Mouse (Mus musculus) erythroblast, embryonic 14.5 days (primary cell): ENCODE results near the gene Sult5a1. TPM values are rescaled to one million over a fixed set of nuclear protein-coding genes. Genes with fewer than 3 reads are reported as not detected.
A peak's percentile ranks its signal among the peaks of the same experiment; 100 is the strongest.
"Not testable (repeated sequence)": the region's sequence is repeated elsewhere in the genome, so short reads cannot be mapped to it uniquely, and the experiment has no call there.

ENCODE experiments used
- H3K27me3 ChIP-seq: 2 replicates; pipeline ENCODE4 v1.6.1; 2012; ENCODE audit warnings: inconsistent platforms; ENCODE audit not compliant: control insufficient read depth
- H3K36me3 ChIP-seq: 2 replicates; pipeline ENCODE4 v1.6.1; 2012; ENCODE audit warnings: mild to moderate bottlenecking, inconsistent platforms; ENCODE audit not compliant: control insufficient read depth
- H3K4me1 ChIP-seq: 2 replicates; pipeline ENCODE4 v1.6.1; 2012; ENCODE audit warnings: inconsistent platforms; ENCODE audit not compliant: control insufficient read depth
- H3K4me3 ChIP-seq: replicated peaks from 2 replicates; pipeline ENCODE3; 2012; ENCODE audit warnings: moderate library complexity, mild to moderate bottlenecking, inconsistent platforms
- H3K9me3 ChIP-seq: 2 replicates; pipeline ENCODE4 v1.6.1; 2012; ENCODE audit warnings: low read length, inconsistent platforms, mixed read lengths; ENCODE audit not compliant: control insufficient read depth
- GATA1 ChIP-seq: IDR thresholded peaks from 2 replicates; pipeline ENCODE4 v1.6.1; 2012; ENCODE audit warnings: low read length, inconsistent platforms, mixed read lengths
- TAL1 ChIP-seq: IDR thresholded peaks from 3 replicates; pipeline ENCODE4 v1.6.1; 2012; ENCODE audit warnings: low read length, inconsistent platforms, mixed read lengths
- polyA plus RNA-seq: library from polyadenylated mRNA; stranded (reverse); fragments of >175 nt; gene quantifications from 2 replicates; pipeline ENCODE4 v1.2.3, GENCODE M21; 2012

Gene Sult5a1
- 0.04 and 0.08 TPM in 2 replicates for polyA plus RNA-seq

DNA sequence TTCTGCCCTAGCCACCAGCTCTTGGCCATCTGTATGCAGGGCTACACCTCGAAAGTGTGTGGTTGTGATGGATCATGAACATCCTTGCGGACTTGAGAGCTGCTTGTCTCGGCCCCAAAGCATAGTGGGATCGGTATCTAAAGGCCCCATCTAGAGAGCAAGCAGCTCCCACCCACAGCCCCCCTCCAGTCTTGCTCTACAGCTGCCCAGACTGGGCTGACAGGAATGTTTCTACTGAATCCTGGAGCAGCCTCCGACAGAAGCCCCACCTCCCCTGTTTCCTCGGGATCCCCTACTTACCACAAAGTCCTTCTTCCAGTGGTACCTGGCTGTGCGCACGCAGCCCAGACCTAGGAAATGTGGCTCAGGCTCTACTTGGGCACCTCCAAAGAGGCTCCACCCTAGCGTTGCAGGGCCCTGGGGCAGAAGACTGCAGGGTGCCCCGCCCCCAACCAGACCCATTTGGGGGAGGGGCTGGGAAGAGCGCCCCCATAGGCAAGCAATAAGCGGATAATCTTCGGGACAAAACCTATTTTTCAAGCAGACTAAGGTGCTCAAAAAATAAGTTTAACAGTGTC, at the start of gene Sult5a1:
Gene Sult5a1 (minus strand): TSS at position 428 of the 578 bp plus-strand sequence.
- H3K9me3 ChIP-seq, result no peaks in the 10 kb centered on the region
- H3K36me3 ChIP-seq, result no peaks in the 10 kb centered on the region; the same call in 1 of the 2 replicates
- TF ChIP-seq GATA1 (no peak), TAL1 (no peak)
- peak within 1 kb of the TSS; percentile 26 for H3K4me3 ChIP-seq
- peaks cover 27% of the 10 kb centered on the region for H3K27me3 ChIP-seq
- peaks cover 50% of the 10 kb centered on the region for H3K4me1 ChIP-seq

DNA sequence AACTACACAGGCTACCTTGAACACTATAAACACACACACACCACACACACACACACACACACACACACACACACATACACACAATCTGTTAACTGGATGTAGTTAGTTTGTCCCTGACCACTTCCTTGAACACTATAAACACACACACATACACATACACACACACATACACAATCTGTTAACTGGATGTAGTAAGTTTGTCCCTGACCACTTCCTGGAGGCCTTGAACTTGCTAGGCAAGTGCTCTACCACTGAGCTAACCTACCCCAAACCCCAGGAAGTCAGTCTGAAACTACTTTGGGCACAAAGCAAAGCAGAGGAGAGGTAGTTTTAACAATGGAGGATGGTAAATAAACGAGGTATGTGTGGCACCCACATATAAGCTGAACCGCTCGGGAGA, 45.5 kb upstream of the Sult5a1 start:
- TF ChIP-seq TAL1, result no peak
- TF ChIP-seq GATA1, result no peak
- no peak overlapping the region for H3K4me3 ChIP-seq
- H3K27me3 ChIP-seq, result peaks cover 13% of the 10 kb centered on the region
- H3K9me3 ChIP-seq, result no peaks in the 10 kb centered on the region
- peaks cover 2% of the 10 kb centered on the region for H3K4me1 ChIP-seq
- H3K36me3 ChIP-seq, result peaks cover 57% of the 10 kb centered on the region

DNA sequence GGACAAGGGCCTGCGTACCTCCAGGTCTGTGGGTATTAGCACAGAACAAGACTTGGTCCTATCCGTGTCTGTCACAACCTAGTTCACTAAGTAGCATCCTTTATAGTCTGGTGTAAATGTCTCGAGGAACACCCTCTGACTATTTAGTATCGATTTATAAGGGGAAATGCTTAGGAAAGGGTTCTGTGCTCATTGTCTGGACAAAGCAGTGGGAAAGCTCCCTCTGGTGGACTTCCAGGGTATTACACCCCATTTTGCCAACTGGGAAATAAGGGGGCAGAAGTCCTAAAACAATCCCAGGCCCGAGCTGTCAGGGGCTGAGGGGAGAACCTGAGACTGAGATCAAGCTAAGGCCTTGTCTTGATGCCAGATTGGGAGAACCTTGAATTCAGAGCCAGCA, 44.2 kb upstream of the Sult5a1 start:
- no peak for TF ChIP-seq TAL1
- no peak for TF ChIP-seq GATA1
- Histone ChIP-seq H3K4me1 (peaks cover 9% of the 10 kb centered on the region), H3K4me3 (no peak overlapping the region), H3K27me3 (peaks cover 13% of the 10 kb centered on the region), H3K36me3 (peaks cover 45% of the 10 kb centered on the region), H3K9me3 (peaks cover 1% of the 10 kb centered on the region)

DNA sequence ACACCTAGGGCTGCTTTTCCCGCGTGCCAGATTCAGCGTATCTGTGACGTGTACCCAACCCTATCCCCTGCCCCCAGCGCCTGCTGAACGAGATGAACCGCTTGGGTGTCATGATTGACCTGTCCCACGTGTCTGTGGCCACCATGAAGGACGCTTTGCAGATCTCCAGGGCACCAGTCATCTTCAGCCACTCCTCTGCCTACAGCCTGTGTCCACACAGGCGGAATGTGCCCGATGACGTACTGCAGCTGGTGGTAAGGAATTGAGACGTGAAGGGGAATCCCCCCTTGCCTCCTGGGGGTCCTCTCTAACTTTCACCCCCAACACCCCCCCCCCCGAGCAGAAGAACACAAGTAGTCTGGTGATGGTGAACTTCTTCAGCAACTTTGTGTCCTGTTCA, 41.7 kb upstream of the Sult5a1 start:
- peaks cover 8% of the 10 kb centered on the region for H3K9me3 ChIP-seq
- TF ChIP-seq GATA1, result no peak
- no peak for TF ChIP-seq TAL1
- no peak overlapping the region for H3K4me3 ChIP-seq
- H3K4me1 ChIP-seq, result peaks cover 22% of the 10 kb centered on the region
- peaks cover 13% of the 10 kb centered on the region for H3K27me3 ChIP-seq
- peaks cover 22% of the 10 kb centered on the region for H3K36me3 ChIP-seq

DNA sequence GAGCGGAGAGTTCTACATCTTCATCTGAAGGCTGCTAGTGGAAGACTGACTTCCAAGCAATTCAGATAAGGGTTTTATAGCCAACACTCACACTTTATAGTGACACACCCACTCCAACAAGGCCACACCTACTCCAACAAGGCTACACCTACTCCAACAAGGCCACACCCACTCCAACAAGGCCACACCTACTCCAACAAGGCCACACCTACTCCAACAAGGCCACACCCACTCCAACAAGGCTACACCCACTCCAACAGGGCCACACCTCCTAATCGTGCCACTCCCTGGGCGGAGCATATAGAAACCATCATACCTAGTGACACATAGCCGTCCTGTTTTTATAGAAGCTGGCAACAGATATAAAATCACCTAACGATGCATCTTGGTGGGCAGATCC, 38.9 kb upstream of the Sult5a1 start:
- H3K36me3 ChIP-seq, H3K9me3 ChIP-seq, H3K4me3 ChIP-seq: not testable (repeated sequence)
- Histone ChIP-seq H3K4me1 (peaks cover 21% of the 10 kb centered on the region), H3K27me3 (peaks cover 18% of the 10 kb centered on the region)

DNA sequence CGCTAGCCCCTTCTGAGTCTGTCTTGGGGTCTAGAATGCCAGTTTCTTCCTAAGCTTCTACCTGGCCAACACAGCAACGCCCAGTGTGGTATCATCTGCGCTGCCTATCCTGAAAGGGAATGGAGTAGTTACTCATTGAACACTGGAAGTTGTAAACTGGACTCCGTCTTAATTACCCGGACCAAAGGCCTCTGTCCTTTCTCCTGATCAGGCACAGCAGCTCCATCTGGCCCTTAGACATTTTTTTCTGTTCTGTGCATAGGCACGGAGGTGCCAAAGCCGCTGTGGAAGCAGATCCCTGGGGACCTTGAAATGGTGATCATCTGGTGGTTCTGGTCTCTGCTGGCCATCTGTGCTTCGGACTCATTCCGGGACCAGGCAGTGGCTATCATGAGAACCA, 35.7 kb upstream of the Sult5a1 start:
- Histone ChIP-seq H3K4me1 (peaks cover 44% of the 10 kb centered on the region), H3K9me3 (peaks cover 8% of the 10 kb centered on the region), H3K27me3 (peaks cover 6% of the 10 kb centered on the region), H3K4me3 (no peak overlapping the region), H3K36me3 (no peaks in the 10 kb centered on the region)
- TF ChIP-seq TAL1, result no peak
- TF ChIP-seq GATA1, result no peak

DNA sequence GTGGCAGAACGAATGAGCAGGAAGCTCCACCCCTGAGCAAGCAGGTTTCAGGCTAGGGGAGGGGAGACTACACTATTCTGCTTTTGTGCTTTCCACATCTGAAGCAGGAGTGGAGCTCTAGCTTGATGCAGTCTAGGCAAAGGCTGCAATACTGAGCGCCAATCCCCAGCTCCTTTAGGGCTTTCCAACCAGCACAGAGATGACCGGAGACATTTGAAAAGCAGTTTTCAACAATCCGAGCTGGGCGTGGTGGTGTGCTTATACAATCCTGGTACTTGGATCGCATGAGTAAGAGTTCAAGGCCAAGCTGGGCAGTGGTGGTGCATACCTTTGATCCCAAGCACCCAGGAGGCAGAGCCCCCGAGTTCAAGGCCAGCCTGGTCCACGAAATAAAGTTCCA, 33.8 kb upstream of the Sult5a1 start:
- no peaks in the 10 kb centered on the region for H3K36me3 ChIP-seq
- H3K4me1 ChIP-seq, result peaks cover 39% of the 10 kb centered on the region
- H3K27me3 ChIP-seq, result peaks cover 15% of the 10 kb centered on the region
- peaks cover 2% of the 10 kb centered on the region for H3K9me3 ChIP-seq
- H3K4me3 ChIP-seq, result no peak overlapping the region
- TF ChIP-seq GATA1, result no peak
- no peak for TF ChIP-seq TAL1

DNA sequence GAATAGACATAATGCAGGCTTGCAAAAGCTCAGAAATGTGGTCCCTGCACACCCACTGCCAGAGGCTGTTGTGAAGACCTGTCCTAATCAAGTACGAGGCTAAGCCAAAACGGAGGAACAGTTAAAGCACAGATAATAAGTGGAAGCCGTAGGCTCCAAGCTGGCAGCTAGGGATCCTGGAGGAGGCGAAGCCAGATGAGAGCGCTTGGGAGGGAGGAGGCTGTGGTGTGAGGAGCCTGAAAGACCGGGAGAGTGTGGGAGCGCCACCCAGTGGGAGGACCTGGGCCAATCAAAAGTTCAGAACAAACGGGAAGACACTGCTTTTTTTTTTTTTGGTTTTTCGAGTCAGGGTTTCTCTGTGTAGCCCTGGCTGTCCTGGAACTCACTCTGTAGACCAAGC, 32.6 kb upstream of the Sult5a1 start:
- Histone ChIP-seq H3K27me3 (peaks cover 18% of the 10 kb centered on the region), H3K4me1 (peaks cover 31% of the 10 kb centered on the region), H3K4me3 (no peak overlapping the region), H3K36me3 (no peaks in the 10 kb centered on the region), H3K9me3 (no peaks in the 10 kb centered on the region)
- TF ChIP-seq TAL1 (no peak), GATA1 (no peak)

DNA sequence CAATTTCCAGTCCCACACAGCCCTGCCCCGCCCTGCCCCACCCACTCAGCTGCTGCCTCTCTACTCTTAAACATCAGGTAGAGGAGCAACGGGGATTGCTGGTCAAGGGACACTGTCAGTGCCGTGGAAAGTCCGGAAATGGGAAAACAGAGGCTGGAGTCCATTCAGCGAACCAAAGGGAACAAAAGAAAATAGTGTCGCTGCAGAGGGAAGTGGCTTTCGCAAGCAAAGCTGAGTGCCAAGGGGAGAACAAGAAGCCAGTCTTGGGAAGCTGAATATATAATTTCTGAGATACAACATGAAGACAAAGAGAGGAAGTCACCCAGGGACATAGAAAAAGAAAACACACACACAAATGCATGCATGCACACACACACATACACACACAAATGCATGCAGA, 30.7 kb upstream of the Sult5a1 start:
- TF ChIP-seq GATA1 (no peak), TAL1 (no peak)
- no peaks in the 10 kb centered on the region for H3K36me3 ChIP-seq
- no peaks in the 10 kb centered on the region for H3K9me3 ChIP-seq
- peaks cover 30% of the 10 kb centered on the region for H3K4me1 ChIP-seq
- peaks cover 14% of the 10 kb centered on the region for H3K27me3 ChIP-seq
- no peak overlapping the region for H3K4me3 ChIP-seq

DNA sequence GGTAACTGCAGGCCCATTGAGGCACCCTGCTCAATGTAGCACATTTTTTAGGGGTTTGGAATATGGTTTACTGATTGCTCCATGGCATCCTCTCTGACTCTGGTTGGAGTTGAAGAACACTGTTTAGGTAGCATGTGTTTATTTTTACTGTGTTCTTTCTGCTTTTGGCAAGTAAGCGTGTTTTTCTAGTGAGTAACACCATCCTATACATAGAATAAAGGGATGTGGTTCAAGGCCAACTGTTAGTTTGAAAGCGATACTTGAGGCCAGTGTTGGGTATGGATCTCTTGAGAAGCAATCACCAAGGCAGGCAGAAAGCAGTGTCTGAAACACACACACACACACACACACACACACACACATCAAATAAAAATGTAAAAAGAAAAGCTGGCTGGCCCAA, 29.9 kb upstream of the Sult5a1 start:
- H3K9me3 ChIP-seq, result no peaks in the 10 kb centered on the region
- no peak for TF ChIP-seq TAL1
- no peak for TF ChIP-seq GATA1
- no peaks in the 10 kb centered on the region for H3K36me3 ChIP-seq
- peaks cover 30% of the 10 kb centered on the region for H3K4me1 ChIP-seq
- no peak overlapping the region for H3K4me3 ChIP-seq
- peaks cover 14% of the 10 kb centered on the region for H3K27me3 ChIP-seq
